Mouse (Mus musculus) embryonic facial prominence, embryonic 15.5 days (tissue): ENCODE results near the gene Col5a1. TPM values are rescaled to one million over a fixed set of nuclear protein-coding genes. Genes with fewer than 3 reads are reported as not detected.

Source experiments
- ATAC-seq: fragments of 200-750 bp; cut with Nextera tagmentation; 2 replicates; pipeline ENCODE4 v1.8.0; 2017; ENCODE audit warnings: low read depth, moderate TSS enrichment; ENCODE audit not compliant: insufficient number of reproducible peaks, low FRiP score, low TSS enrichment
- H3K27ac ChIP-seq: fragments of 300-500 bp; sonication (generic); replicated peaks from 2 replicates; pipeline ENCODE4 v1.5.1; 2015; ENCODE audit warnings: mild to moderate bottlenecking, inconsistent platforms
- H3K27me3 ChIP-seq: fragments of 300-500 bp; sonication (generic); 2 replicates; pipeline ENCODE4 v1.6.1; 2015; ENCODE audit warnings: inconsistent platforms
- H3K36me3 ChIP-seq: fragments of 300-500 bp; sonication (generic); 2 replicates; pipeline ENCODE4 v1.6.1; 2015; ENCODE audit warnings: mild to moderate bottlenecking, inconsistent platforms
- H3K4me1 ChIP-seq: fragments of 300-500 bp; sonication (generic); 2 replicates; pipeline ENCODE4 v1.6.1; 2015; ENCODE audit warnings: inconsistent platforms
- H3K4me2 ChIP-seq: fragments of 300-500 bp; sonication (generic); replicated peaks from 2 replicates; pipeline ENCODE4 v1.6.1; 2015; ENCODE audit warnings: mild to moderate bottlenecking, inconsistent platforms
- H3K4me3 ChIP-seq: fragments of 300-500 bp; sonication (generic); replicated peaks from 2 replicates; pipeline ENCODE4 v1.5.1; 2015; ENCODE audit warnings: mild to moderate bottlenecking, inconsistent platforms
- H3K9ac ChIP-seq: fragments of 300-500 bp; sonication (generic); 2 replicates; pipeline ENCODE4 v1.6.1; 2015; ENCODE audit warnings: inconsistent platforms
- H3K9me3 ChIP-seq: fragments of 300-500 bp; sonication (generic); replicated peaks from 2 replicates; pipeline ENCODE4 v1.6.1; 2016; ENCODE audit warnings: inconsistent platforms
- WGBS: fragments of 180-500 bp; shearing (Covaris S2); methylation state at CpG from one replicate; pipeline ENCODE4 v1.1.7; 2015; 5-methylcytosine and 5-hydroxymethylcytosine counted together
- polyA plus RNA-seq: library from polyadenylated mRNA; unstranded; fragments of >200 nt; fragmentation: Nextera tagmentation; extraction: Ambion mirVana; gene quantifications from 2 replicates; pipeline ENCODE4 v1.2.1, GENCODE M21; 2015

Gene Col5a1
- polyA plus RNA-seq, 1 experiment from 2014 or later, result 217 TPM

GRCm38 (mm10) chr2:28001206-28001605, 115.0 kb downstream of the Col5a1 start:
- 70% methylated on average over 11 of the region's 11 CpGs for WGBS
- Histone ChIP-seq H3K9ac (no peak overlapping the region), H3K36me3 (peaks cover 98% of the 10 kb centered on the region), H3K27me3 (no peaks in the 10 kb centered on the region), H3K4me1 (no peaks in the 10 kb centered on the region), H3K27ac (no peak overlapping the region), H3K4me2 (no peak overlapping the region), H3K9me3 (no peaks in the 10 kb centered on the region), H3K4me3 (no peak overlapping the region)
- no peak for ATAC-seq

DNA sequence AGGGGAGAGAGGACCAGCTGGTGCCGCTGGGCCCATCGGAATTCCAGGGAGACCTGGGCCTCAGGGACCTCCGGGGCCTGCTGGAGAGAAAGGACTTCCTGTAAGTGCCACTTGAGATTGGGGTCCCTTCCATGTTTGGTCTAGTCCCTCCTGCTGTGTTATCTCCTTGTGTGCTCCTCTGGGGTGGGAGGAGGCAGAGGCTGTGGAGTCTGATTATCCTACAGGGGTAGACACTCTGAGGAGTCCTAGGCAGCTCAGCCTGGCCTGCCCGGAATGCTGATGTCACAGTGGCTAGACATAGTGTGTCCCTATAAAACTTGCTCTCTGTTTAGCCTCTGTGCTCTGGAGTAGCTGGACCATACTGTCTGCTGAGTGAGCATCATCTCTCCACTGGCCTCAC, 119.0 kb downstream of the Col5a1 start:
- no peaks in the 10 kb centered on the region for H3K9me3 ChIP-seq
- H3K4me3 ChIP-seq, result no peak overlapping the region
- peaks cover 98% of the 10 kb centered on the region for H3K36me3 ChIP-seq
- H3K27ac ChIP-seq, result no peak overlapping the region
- ATAC-seq, result no peak
- H3K9ac ChIP-seq, result no peak overlapping the region
- no peak overlapping the region for H3K4me2 ChIP-seq
- H3K27me3 ChIP-seq, result no peaks in the 10 kb centered on the region
- WGBS, result 88% methylated on average over 4 of the region's 4 CpGs
- no peaks in the 10 kb centered on the region for H3K4me1 ChIP-seq

GRCm38 (mm10) chr2:28008261-28008660, 122.0 kb downstream of the Col5a1 start:
- Histone ChIP-seq H3K36me3 (peaks cover 97% of the 10 kb centered on the region), H3K27me3 (no peaks in the 10 kb centered on the region), H3K9ac (no peak overlapping the region), H3K9me3 (no peaks in the 10 kb centered on the region), H3K27ac (no peak overlapping the region), H3K4me3 (no peak overlapping the region), H3K4me1 (no peaks in the 10 kb centered on the region), H3K4me2 (no peak overlapping the region)
- WGBS, result 69% methylated on average over 4 of the region's 4 CpGs
- ATAC-seq, result no peak

GRCm38 (mm10) chr2:28012367-28012766, 126.1 kb downstream of the Col5a1 start:
- no peak overlapping the region for H3K9ac ChIP-seq
- no peak overlapping the region; the same call in 1 of the 2 replicates for H3K27ac ChIP-seq
- H3K4me3 ChIP-seq, result no peak overlapping the region
- peaks cover 99% of the 10 kb centered on the region for H3K36me3 ChIP-seq
- WGBS, result 58% methylated on average over 3 of the region's 3 CpGs
- ATAC-seq, result no peak
- no peaks in the 10 kb centered on the region; the same call in 1 of the 2 replicates for H3K4me1 ChIP-seq
- no peak overlapping the region for H3K4me2 ChIP-seq
- no peaks in the 10 kb centered on the region for H3K27me3 ChIP-seq
- H3K9me3 ChIP-seq, result no peaks in the 10 kb centered on the region

DNA sequence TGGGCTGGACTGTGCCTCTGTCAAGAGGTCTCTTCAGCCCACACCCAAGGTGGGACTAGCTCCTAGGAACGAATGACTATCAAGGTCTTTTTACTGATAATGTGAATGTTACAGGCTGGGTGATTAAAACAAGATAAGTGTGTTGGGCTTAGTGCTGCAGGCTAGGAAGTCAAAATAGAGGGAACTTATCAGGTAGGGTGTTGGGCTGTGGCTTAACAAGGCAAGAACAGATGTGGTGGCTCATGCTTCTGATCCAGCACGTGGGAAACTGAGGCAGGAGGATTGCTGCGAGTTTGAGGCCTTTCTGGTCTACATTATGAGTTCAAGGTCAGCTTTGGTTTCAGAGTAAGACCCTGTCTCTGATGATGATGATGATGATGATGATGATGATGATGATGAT, 128.6 kb downstream of the Col5a1 start:
- no peak for ATAC-seq
- Histone ChIP-seq H3K36me3 (peaks cover 98% of the 10 kb centered on the region), H3K4me3 (no peak overlapping the region), H3K4me1 (no peaks in the 10 kb centered on the region; the same call in 1 of the 2 replicates), H3K27me3 (no peaks in the 10 kb centered on the region), H3K9ac (no peak overlapping the region), H3K9me3 (no peaks in the 10 kb centered on the region), H3K4me2 (no peak overlapping the region), H3K27ac (no peak overlapping the region)
- 91% methylated on average over 3 of the region's 3 CpGs for WGBS

- Histone ChIP-seq H3K4me1 (no peaks in the 10 kb centered on the region), H3K27me3 (no peaks in the 10 kb centered on the region), H3K9ac (no peak overlapping the region), H3K4me2 (no peak overlapping the region), H3K27ac (no peak overlapping the region), H3K36me3 (peaks cover 84% of the 10 kb centered on the region), H3K4me3 (no peak overlapping the region), H3K9me3 (no peaks in the 10 kb centered on the region)
- ATAC-seq, result no peak
- WGBS, result 86% methylated on average over 6 of the region's 6 CpGs
These were observed 138.2 kb downstream of the Col5a1 start for GRCm38 (mm10) chr2:28024416-28024815.

DNA sequence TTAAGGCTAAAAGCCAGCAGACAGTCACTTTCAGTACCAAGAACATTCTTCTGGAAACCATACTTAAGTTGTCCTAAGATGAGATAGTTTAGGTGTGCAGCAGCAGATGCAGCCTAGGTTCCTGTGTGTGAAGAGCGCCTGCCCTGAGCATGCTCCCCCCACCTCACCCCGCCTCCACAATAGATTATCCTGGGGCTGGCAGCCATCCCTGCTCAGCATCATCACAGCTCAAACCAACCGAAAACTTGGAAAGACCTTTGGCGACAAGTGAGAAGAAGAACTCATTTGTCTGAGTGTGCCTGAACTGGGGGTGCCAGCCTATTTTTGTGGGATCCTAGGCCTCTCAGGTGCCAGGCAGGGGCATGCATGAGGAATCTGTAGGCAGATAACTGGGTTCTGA, 139.6 kb downstream of the Col5a1 start:
- Histone ChIP-seq H3K9ac (no peak overlapping the region), H3K4me3 (no peak overlapping the region), H3K27me3 (no peaks in the 10 kb centered on the region), H3K36me3 (peaks cover 86% of the 10 kb centered on the region), H3K27ac (no peak overlapping the region), H3K4me2 (no peak overlapping the region), H3K9me3 (no peaks in the 10 kb centered on the region), H3K4me1 (no peaks in the 10 kb centered on the region)
- ATAC-seq, result no peak
- 89% methylated on average over 4 of the region's 4 CpGs for WGBS

DNA sequence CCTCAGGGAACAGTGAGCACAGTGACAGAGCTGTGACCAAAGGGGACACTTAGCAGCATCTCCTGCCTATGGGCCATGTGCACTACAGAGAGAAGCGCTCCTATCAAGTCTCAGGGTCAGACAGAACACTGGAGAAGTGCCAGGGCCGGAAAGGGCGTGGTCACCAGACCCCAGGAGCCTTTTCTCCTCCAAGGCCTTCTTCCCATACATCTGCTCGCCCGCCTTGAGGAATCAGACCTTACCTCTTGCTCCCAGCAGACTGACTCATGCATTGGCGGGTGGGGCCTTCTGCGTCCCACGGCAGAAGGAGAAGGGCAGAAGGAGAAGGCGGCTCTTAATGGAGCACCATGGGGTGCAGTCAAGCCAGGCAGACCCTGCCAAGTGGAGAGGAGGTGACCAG, 145.6 kb downstream of the Col5a1 start:
- Histone ChIP-seq H3K27me3 (no peaks in the 10 kb centered on the region), H3K9ac (no peak overlapping the region), H3K4me3 (no peak overlapping the region), H3K9me3 (no peaks in the 10 kb centered on the region), H3K36me3 (peaks cover 97% of the 10 kb centered on the region), H3K4me1 (no peaks in the 10 kb centered on the region), H3K4me2 (no peak overlapping the region), H3K27ac (no peak overlapping the region)
- 80% methylated on average over 9 of the region's 9 CpGs for WGBS
- no peak for ATAC-seq

DNA sequence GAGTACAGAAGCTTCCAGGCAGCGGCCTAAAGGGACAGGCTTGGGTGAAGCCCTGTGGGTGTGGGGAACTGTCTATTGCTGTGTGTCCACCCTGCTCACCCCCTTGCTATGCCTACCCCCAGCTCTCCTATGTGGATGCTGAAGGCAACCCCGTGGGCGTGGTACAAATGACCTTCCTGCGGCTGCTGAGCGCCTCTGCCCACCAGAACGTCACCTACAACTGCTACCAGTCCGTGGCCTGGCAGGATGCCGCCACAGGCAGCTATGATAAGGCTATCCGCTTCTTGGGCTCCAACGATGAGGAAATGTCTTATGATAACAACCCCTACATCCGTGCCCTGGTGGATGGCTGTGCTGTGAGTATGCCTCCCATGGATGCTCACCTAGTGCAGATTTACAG, 146.2 kb downstream of the Col5a1 start:
- H3K36me3 ChIP-seq, result peaks cover 97% of the 10 kb centered on the region
- ATAC-seq, result no peak
- peaks cover 6% of the 10 kb centered on the region for H3K4me1 ChIP-seq
- no peaks in the 10 kb centered on the region for H3K9me3 ChIP-seq
- 90% methylated on average over 11 of the region's 11 CpGs for WGBS
- H3K4me3 ChIP-seq, result no peak overlapping the region
- no peak overlapping the region for H3K4me2 ChIP-seq
- no peaks in the 10 kb centered on the region for H3K27me3 ChIP-seq
- no peak overlapping the region for H3K9ac ChIP-seq
- no peak overlapping the region for H3K27ac ChIP-seq

GRCm38 (mm10) chr2:28034011-28034710, 147.9 kb downstream of the Col5a1 start:
- no peak for ATAC-seq
- Histone ChIP-seq H3K4me3 (no peak overlapping the region), H3K9ac (no peak overlapping the region), H3K4me1 (peaks cover 19% of the 10 kb centered on the region), H3K27me3 (no peaks in the 10 kb centered on the region), H3K4me2 (no peak overlapping the region), H3K27ac (no peak overlapping the region), H3K9me3 (no peaks in the 10 kb centered on the region), H3K36me3 (peaks cover 92% of the 10 kb centered on the region)
- WGBS, result 88% methylated on average over 13 of the region's 13 CpGs

DNA sequence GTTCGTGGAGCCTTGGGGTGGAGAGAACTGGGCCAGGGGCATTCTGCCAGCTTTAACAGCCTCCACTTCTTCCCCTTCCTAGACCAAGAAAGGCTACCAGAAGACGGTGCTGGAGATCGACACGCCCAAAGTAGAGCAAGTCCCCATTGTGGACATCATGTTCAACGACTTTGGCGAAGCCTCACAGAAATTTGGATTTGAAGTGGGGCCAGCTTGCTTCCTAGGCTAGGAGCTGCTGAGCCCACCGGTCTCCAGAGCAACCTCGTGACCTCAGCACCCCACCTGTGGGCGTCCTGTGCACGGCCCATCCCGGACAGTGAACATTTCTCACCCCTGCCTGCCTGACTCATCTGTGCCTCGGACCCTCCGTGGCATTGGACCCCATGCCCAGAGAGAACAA, 150.6 kb downstream of the Col5a1 start:
- H3K9me3 ChIP-seq, result no peaks in the 10 kb centered on the region

More for the DNA sequence above, 150.6 kb downstream of the Col5a1 start:
- ATAC-seq, result no peak
- Histone ChIP-seq H3K4me2 (no peak overlapping the region), H3K4me3 (no peak overlapping the region), H3K4me1 (peaks cover 19% of the 10 kb centered on the region), H3K9ac (no peak overlapping the region), H3K27me3 (no peaks in the 10 kb centered on the region), H3K27ac (no peak overlapping the region), H3K36me3 (peaks cover 76% of the 10 kb centered on the region)
- WGBS, result 86% methylated on average over 13 of the region's 13 CpGs
